Mouse (Mus musculus) thymus, postnatal 14 days (tissue): ENCODE measurements around the gene Srgap2.
A peak's percentile ranks its signal among the peaks of the same experiment; 100 is the strongest.

Source experiments
- DNase-seq: peaks from one replicate; pipeline ENCODE4 v3.0.0; 2021

The Srgap2 gene

DNA sequence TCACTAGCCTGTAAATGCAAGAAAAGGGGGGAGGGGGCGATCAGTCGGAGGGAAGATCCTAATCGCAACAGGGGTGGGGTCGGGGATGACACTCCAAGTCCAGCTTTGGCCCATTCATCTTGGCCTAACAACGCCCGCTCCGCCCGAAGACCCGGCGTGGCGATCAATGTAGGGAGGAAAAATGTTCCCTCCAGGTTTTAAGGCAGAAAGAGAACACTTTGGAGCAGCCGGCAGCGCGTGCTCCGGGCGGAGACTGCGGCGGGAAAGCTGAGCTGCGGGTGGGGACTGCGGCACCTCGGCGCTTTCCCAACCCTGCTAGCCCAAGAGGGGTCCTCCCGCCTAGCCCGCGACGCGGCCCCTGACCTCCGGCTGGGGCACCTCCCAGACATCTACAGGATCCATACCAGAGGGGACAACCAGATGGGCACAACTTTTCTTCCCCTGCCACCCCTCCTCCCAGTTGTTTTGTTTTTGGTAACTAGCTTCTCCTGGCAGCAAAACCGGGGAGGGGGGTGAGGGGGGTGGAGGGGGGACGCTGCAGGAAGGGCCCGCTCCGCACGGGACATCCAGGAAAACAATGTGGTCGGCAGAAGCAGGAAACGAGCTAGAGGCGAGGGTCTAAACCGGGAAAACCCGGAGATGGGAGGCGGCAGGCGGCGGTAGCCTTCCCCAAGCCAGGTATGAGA is 1.4 kb downstream of the Srgap2 start:
- peak; percentile 42 for DNase-seq

DNA sequence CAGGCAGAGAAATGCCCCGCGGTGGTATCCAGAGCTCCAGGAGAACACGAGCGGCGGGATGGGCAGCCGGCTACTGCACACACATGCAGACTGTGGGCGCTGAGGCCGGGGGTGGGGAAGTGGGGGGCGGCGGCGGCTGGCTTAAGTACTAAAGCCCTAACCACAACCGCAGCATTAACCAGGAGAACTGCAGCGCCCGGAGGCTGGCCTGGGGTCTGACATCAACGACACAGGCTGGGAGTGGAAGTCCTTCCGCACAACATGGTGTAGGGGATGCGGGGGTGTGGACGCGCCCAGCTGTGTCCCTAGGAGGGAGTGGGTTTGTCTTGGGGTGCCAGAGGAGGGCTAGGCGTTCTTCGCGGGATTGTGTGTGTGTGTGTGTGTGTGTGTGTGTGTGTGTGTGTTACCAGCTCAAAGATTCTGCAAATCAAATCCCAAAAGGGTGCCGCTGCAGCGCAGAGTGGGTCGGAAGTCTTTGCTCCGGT is 2.0 kb downstream of the Srgap2 start:
- DNase-seq: peak; percentile 55

DNA sequence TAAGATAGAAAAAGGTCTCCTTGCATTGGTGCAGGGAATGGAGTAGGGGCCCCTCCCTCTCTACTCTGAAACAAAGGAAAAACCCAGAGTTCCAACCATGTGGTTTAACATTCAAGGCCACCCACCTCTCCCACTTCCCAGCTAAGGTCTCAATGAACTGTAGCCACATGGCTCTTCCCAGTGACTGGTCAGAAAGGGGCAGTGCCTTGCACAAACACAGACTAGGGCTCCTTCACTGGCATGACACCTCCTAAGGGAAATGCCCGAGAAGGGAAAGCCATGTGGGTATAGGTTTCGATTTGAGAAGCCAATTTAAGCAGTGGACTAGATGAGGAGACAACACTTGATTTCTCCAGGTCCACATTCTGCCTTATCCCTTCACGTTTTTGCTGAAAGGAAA is 3.4 kb downstream of the Srgap2 start:
- DNase-seq: no peak

DNA sequence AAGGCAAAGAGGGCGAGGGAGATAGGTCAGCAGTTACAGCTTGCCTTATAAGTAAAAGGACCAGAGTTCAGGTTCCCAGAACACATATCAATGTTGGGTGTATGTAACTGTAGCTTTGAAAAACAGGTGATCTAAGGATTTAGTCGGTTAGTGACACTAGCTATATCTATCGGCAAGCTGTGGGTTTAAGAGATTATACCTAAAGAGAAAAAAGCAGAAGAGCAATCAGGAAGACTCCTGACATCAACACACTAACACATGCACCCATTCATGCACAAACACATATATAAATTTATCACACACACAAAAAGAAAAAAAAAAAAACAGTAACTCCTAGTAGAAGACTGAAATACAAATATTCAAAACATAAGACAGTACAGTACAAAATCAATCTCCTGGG is 10.6 kb downstream of the Srgap2 start:
- no peak for DNase-seq

DNA sequence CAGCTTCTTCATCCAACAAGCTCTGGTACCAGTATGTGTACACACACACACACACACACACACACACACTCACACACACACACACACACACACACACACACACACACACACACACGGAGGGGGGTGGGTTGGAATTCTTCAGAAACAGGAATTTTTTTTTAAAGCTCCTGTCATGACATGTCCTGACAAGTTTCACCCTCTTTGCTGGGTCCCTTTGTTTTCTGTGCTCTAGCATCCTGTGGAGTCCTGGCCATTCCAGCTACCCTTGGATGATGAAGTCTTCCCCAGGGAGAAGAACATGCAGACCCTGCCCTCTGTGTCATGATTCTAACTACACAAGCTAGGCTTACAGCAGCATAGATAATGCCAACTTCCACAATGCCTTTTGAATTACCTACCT is 13.0 kb downstream of the Srgap2 start:
- DNase-seq: no peak

DNA sequence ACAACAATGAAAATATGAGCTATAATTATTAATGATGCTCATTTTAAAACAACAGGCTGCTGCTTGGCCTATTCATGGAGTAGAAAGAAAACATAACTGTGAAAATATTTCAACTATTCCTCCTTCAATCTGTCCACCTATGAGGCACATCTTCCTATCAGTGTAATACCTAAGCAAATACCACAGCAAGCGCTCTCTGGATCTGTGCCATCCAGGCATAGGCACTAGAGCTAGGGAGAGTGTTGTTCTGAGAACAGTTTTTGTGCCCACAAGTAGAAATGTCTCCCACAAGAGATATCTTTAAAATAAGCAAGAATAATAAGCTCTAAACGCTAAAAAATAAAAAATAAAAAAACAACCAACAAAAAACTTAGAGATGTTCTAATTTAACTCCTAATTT is 14.0 kb downstream of the Srgap2 start:
- no peak for DNase-seq

DNA sequence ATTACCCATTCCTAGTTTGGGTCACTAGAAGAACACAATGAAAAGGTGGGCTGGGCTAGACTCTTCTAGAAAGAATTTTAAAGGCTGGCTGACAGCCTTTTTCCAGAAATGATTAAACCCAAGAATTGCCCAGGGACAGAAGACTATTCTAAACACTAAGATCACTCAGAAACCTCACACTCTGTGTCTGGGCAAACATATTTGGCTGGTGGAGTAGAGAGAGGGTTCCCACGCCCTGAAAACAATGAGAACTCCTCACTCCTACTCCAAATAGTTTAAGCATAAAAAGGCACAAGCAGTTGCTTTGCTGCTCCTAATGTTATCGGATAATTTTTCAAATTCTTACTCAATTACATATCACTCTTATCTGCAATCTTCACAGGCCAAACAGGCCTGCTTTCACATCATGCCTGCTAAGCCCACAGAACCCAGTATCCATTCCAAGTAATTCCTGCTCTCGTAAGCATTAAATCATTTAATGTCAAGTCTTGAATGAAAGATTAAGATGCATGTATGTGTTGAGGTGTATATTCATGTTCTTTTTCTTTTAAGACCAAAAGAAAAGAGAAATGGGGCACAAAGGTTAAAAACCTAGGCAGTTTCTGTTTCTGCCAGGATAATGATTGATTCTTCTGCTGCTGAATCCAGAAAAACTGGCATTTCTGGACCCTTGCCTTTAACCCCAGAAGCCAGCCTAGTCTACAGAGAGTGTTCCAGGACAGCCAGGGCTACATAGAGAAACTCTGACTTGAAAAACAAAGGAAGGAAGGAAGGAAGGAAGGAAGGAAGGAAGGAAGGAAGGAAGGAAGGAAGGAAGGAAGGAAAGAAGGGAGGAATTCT is 15.3 kb downstream of the Srgap2 start:
- no peak for DNase-seq

DNA sequence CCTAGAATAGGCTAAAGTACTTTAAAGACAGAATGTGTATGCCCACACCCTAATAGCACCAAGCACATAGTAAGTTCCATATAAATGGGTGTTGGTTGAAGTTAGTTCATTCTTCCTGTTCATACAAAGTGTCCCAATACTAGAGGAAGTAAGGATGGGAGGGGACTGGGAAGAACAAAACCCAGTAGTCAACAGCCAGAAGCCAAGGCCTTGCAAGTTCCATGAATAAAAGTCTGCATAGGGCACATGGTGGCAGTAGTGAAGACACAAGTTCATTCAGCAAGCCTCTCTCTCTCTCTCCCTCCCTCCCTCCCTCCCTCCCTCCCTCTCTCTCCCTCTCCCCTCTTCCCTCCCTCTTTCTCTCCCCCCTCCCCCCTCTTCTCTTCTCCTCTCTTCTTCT is 16.0 kb downstream of the Srgap2 start:
- DNase-seq: no peak

DNA sequence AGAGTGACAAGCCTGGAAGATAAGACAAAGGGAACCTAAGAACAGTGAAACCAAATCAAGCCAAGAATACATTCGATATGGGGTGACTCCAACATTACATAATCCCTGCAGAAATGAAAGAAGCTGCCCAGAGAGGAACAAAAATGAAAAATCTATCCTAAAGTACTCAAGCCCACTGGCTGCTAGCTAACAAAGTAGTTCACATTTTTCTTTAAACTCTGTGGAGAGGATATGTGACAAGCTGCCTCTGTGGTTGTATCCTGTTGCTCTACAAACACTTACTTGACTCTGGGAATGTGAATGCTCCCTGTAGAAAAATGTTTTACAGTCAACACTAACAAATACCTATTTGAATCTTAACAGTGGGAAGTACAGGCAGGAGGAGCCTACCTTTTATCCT is 25.5 kb downstream of the Srgap2 start:
- DNase-seq: no peak

DNA sequence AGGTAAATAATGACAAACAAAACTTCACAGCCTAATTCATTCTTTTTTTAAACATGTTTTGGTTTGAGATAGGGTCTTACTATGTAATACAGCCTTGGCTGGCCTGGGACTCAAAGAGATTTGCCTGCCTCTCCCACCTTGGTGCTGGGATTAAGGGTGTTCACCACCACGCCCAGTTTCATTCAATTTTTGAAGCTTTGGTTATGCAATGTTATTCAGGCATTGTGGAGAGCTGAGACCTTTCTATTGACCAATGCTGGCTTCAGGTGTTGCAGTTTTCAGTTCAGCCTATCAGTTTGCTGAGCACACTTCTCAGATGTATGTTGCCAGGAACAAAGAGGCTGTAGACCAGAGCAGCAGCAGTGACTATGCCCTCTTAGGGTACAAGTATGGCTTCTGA is 28.9 kb downstream of the Srgap2 start:
- no peak for DNase-seq

DNA sequence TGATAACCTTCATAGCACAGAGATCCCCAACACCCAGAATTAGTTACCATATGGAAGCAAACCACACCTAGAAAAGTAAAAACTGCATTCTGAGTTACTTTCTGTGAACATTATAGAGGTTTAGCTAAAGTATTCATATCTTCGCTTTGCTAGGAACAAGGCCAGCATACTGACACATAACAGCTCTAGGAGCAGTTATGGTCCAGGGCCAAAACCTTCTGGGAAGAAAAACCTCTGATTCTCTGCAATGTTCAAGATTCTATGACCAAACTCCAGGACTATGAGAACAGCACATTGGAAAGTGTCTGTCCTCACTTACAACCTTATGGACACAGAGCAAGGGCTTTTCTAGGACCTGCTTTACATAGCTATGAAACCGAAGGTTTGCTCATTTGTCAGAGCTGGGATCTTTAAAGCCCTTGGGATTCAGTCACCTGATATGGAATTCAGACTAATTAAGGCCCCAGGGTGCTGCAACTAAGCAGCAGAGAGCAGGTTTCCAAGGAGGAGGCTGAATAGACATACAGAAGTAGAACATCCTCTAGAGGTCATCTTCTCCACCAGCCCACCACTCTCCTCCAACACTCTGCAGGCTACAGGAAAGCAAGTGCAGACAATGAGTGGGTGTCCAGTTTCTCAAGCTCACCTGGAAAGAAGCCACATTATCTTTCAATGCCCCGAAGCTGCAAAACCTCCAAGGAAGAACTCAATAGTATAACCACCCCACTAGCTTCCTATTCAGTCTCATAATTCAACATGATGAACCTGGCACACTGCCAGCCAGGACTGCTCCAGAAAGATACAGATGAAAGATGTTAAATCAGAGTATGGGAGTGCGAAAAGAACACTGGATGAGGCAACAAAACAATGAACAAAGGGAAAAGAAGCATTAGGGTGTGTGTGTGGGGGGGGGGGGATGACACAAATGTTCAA is 32.9 kb downstream of the Srgap2 start:
- no peak for DNase-seq

DNA sequence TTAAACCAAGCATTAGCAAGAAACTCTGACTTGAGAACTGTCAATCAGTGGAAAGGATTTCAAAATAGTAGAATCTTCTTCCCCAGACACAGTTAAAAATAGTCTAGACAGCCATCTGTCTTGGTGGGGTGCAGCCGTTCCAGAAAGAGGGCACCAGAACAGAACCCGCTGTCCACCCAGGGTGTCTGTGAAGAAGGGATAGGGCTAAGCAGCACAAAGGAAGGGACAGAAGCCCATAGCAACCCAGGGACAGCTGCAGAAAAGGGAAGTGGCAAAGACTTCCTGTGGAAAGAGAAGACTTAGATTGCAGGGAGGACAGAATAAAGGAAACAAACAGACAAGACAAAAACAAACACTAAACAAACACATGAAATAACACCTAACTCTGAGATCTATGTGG is 34.8 kb downstream of the Srgap2 start:
- peak; percentile 22 for DNase-seq

DNA sequence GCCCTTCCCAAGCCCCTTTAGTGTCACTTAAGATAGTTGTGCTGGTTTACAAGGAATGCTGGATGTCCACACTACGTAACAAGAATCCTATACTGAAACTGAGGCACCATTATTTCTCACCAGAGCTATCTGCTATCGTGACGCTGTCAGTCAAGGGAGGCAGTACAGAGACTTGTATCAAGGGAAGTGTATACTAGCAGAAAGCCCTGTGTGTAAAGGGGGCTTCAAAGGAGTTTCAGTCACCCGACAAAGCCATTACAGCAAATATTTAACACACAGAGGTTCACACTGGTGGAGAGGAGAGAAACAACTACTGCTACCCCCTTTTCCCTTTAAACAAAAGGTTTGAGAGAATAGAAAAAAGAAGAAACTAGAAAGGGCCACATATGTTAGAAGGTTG is 35.6 kb downstream of the Srgap2 start:
- DNase-seq: no peak

DNA sequence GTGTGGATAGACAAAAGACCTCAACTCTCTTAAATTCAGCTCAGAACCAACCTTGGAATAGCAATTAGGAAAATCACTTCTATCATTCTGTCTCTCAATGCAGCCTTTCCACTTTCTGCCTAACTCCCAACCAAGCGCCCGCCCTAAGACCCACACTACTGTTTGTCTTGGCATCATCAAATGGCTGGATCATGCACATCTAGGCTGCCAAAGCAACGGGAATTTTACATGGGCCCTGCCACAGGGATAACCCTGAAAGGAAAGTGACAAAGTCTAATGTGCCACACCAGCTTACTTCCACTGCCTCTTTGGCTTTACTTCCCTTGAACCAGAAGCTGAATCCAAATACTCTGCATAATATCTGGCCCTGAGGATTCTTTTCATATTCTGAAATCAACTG is 37.8 kb downstream of the Srgap2 start:
- DNase-seq: no peak

DNA sequence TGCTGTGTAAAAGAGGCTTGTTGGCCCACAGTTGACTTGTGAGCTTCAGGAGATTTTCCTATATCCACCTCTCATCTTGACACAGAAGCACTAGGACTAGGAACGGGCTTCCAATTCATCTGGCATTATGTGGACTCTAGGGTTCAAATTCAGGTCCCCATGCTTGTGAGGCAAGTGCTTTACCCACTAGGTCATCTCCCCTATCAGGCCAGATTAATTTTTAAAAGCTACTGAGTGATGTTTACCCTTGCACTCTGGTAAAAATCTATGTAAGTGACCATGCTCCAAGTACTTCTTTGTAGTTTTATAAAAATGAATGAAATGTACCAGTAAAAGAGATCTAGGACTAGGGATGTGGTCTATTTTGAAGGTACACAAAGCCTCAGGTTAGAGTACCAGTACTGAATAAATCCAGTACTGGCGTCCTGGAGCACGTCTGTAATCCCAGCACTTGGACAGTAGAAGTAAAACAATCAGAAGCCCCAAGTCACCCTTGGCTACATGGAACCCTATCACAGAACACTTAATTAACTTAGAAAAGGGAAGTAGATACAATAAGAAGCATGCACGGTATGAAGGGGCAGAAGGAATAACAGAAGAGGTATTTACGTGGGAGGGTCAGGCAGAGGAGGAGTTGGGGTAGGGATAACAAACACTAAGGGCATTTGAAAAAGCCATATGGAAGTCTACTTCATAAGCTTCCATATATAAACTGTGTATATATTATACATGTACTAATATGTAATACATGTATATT is 40.9 kb downstream of the Srgap2 start:
- no peak for DNase-seq

DNA sequence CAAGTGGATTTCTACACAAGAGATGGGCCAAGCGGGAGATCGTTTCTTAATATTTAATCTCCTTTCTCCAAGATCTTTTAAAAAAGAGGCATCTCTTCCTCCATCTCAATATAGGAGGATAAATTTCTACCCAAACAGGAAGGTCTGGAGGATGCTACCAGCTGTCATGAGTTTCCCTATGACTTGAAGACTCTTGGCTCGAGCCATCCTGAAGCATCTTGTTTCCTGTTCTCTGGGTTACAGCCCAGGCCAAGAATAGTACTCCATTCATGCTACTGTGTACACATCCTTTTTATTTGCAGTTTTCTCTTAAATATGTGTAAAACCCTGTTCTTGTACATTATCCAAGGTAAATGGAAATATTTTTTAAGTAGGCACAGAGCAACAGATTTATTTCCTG is 44.9 kb downstream of the Srgap2 start:
- no peak for DNase-seq

DNA sequence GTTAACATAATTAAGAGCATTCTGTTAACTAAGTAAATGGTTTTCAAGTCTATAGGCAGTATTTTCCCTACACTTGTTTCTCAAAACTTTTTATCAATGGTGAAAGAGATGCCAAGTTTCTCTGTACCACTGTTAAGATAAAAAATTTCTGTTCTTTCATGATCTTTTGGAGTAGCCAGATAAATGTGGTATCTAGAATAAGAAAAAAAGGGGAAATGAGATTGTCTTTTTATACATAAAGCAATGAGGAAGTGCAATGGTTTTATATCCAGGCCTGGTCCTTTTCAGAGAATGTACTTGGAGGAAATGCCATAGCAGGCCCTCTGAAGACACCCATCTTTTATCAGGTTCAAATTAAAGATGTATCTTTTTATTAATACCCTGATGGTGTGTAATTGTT is 45.8 kb downstream of the Srgap2 start:
- DNase-seq: no peak

DNA sequence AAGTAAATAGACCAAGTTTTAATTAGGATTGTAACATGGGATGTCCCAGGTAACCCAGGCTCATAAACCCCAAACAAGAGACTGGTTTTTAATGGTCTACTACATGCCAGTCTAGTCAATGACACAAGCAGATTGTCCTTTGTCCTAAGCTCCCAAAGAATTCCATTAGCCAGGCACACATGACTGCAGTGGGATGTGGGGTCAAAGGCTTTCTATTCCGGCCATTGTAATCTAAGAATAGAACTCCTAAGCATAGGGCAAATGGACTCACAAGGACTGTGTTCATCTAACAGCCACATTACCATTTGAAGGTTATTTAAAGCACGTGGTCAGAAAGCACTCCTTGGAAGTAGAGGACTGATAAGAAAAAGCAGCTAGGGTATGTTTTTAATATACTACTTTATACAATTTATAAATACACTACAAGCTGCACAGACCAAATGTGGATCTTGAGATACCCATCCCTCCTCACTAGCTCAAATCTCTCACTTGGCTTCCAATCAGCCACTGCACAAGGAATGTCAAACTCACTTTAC is 48.3 kb downstream of the Srgap2 start:
- DNase-seq: no peak

DNA sequence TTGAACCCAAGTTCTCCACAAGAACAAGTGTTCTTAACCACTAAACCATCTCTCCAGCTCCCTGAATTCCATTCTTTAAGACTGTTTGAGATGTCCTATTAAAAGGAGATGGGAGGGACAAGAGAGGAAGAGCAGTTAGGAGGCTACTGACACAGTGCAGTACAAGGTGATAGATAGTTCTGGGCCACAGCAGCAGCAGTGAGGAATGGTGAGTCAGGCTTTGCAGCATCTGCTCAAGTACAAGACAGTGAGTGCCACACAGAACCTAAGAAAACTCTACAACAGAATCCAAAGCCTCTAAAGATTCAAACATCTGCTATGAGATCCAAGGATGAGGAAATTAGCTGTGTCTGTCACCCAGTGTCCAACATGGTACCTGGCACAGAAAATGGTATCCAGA is 51.8 kb downstream of the Srgap2 start:
- no peak for DNase-seq

DNA sequence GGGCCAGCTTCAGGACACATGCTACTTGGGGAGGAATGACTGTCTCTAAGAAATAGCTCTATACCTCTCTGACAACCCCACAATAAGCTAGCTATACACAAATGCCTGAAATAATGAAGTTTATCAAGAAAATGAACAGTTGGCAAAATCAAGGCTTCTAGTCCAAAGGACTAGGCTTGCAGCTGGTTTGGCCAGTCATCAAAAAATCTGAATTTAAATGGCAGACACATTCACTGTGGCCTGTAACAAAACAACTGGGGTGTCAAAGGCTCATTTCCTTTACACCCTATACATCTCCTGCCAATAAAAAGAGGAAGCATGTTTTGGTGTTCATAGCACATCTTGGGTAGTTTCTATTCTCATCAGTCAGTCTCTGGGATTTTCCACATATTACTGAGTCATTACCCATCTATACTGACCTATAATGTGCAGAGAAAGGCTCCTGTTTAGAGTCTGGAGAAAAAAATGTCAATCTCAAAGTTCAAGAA is 53.5 kb downstream of the Srgap2 start:
- no peak for DNase-seq

DNA sequence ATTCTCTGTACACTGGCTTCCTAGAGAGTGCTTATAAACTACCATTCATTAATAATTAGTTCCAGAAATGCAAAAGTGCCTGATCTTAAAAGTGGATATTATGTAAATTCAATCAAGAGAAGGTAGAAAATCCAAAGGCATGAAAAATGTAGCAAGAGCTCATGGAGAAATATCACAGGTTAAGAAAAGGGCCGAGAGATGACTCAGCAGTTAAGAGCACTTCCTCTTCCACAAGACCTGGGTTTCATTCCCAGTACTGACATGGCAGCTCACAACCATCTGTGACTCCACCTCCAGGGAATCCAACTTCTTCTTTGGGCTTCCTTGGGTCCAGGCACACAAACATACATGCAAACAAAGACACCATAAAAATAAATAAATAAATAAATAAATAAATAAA is 56.6 kb downstream of the Srgap2 start:
- DNase-seq: no peak

DNA sequence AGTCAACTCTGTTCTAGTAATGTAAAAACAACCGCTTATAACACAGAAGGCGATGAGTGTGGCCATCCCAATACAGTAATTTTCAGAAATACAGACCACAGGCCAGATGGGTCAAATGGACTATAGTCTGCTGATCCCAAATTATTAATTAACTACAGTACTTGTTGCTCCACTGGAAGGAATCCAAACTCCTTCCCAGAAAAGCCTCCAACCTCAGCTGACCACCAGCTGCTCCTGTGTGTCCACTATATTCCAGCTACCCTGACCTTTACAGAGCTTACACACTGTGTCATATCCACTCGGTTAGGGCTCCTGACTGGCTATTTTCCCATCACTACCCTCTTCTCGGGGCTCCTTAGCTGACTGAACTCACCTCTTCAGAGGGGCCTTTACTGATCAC is 61.3 kb downstream of the Srgap2 start:
- DNase-seq: no peak
